In genomic region chr5:136603176-136603964, GRCm38 (mm10) we compare ENCODE assay signal across 12 mouse cellular contexts. TPM values are rescaled to one million over a fixed set of nuclear protein-coding genes. Genes with fewer than 3 reads are reported as not detected.
DNase-seq lines count a peak whose midpoint lies in the region; ATAC-seq lines count a peak whose summit lies in the region.
"Had no signal": no experiment of that assay in that cellular context is flagged by ENCODE, and none has a peak within 500 bp of the region (broad histone marks: within the 10 kb centered on the region; RNA-seq: fewer than 3 reads in every experiment).

No protein-coding gene starts in this region.

- H3K27me3 ChIP-seq in midbrain, embryonic 11.5 days (ENCODE audit: control insufficient read depth, insufficient read depth, low read length), result no peaks in the 10 kb centered on the region
- H3K27me3 ChIP-seq in midbrain, embryonic 13.5 days, result no peaks in the 10 kb centered on the region
- peaks cover 4% of the 10 kb centered on the region for H3K27me3 ChIP-seq in heart, embryonic 12.5 days (replicated peaks)
- H3K27me3 ChIP-seq: kidney, embryonic 15.5 days had no signal

- peak; percentile 69 for DNase-seq in midbrain, embryonic 11.5 days (ENCODE audit: low spot score, missing footprints)
- peak; percentile 34 to 64 for DNase-seq in frontal cortex, adult 2 months (ENCODE audit: extremely low spot score in 1 of 2, low spot score in 1 of 2)
- DNase-seq in left cerebral cortex, postnatal 14 days (ENCODE audit: low spot score in 2 of 2), result peak; percentile 67 to 68
- DNase-seq in thymus, postnatal 25 days, result peak; percentile 38
- no peak for DNase-seq in kidney, adult 11 months
- DNase-seq in natural killer cell, adult 2 months (ENCODE audit: low spot score in 2 of 2), result no peak
- DNase-seq: gastrocnemius, postnatal 10 days had no signal

- no peaks in the 10 kb centered on the region for H3K4me1 ChIP-seq in midbrain, embryonic 11.5 days (ENCODE audit: control insufficient read depth, insufficient read depth, low read length)
- H3K4me1 ChIP-seq in midbrain, embryonic 13.5 days (replicated peaks), result no peaks in the 10 kb centered on the region
- no peaks in the 10 kb centered on the region for H3K4me1 ChIP-seq in heart, embryonic 12.5 days (replicated peaks)
- H3K4me1 ChIP-seq: limb, embryonic 15.5 days had no signal

- no peak for ATAC-seq in midbrain, embryonic 11.5 days (ENCODE audit: low FRiP score)
- ATAC-seq in midbrain, embryonic 13.5 days, result no peak
- ATAC-seq in heart, embryonic 12.5 days (ENCODE audit: insufficient number of reproducible peaks, low FRiP score), result no peak

- WGBS in midbrain, embryonic 11.5 days, result 81% methylated on average over 13 of the region's 13 CpGs
- 78% methylated on average over 13 of the region's 13 CpGs for WGBS in midbrain, embryonic 13.5 days
- 74% methylated on average over 13 of the region's 13 CpGs for WGBS in heart, embryonic 12.5 days

- no peak overlapping the region for H3K4me2 ChIP-seq in midbrain, embryonic 11.5 days
- no peak overlapping the region for H3K4me2 ChIP-seq in midbrain, embryonic 13.5 days (replicated peaks)
- H3K4me2 ChIP-seq in heart, embryonic 12.5 days, result no peak overlapping the region
- H3K4me2 ChIP-seq: kidney, embryonic 15.5 days; limb, embryonic 15.5 days had no signal

- no peak overlapping the region for H3K9ac ChIP-seq in midbrain, embryonic 11.5 days (ENCODE audit: low read length)
- H3K9ac ChIP-seq in midbrain, embryonic 13.5 days (replicated peaks), result no peak overlapping the region
- H3K9ac ChIP-seq in heart, embryonic 12.5 days, result no peak overlapping the region
- H3K9ac ChIP-seq: kidney, embryonic 15.5 days; limb, embryonic 15.5 days had no signal

- no peak overlapping the region for H3K4me3 ChIP-seq in midbrain, embryonic 11.5 days (ENCODE audit: low read depth, low read length)
- H3K4me3 ChIP-seq in midbrain, embryonic 13.5 days (replicated peaks), result no peak overlapping the region
- H3K4me3 ChIP-seq in heart, embryonic 12.5 days, result no peak overlapping the region
- H3K4me3 ChIP-seq: hindbrain, embryonic 10.5 days; kidney, embryonic 15.5 days; limb, embryonic 15.5 days had no signal

- no peaks in the 10 kb centered on the region for H3K36me3 ChIP-seq in midbrain, embryonic 11.5 days (ENCODE audit: control insufficient read depth, insufficient read depth, low read length)
- H3K36me3 ChIP-seq in midbrain, embryonic 13.5 days, result no peaks in the 10 kb centered on the region
- H3K36me3 ChIP-seq in heart, embryonic 12.5 days, result no peaks in the 10 kb centered on the region
- H3K36me3 ChIP-seq: hindbrain, embryonic 10.5 days; kidney, embryonic 15.5 days; limb, embryonic 15.5 days had no signal

- H3K9me3 ChIP-seq in midbrain, embryonic 11.5 days (ENCODE audit: control insufficient read depth, low read length), result no peaks in the 10 kb centered on the region
- no peaks in the 10 kb centered on the region for H3K9me3 ChIP-seq in midbrain, embryonic 13.5 days
- no peaks in the 10 kb centered on the region for H3K9me3 ChIP-seq in heart, embryonic 12.5 days (replicated peaks)
- H3K9me3 ChIP-seq: hindbrain, embryonic 10.5 days; kidney, embryonic 15.5 days; limb, embryonic 15.5 days had no signal

- intact Hi-C loops in left cerebral cortex, postnatal 14 days (cut with DNase I), result no loop called here

- H3K27ac ChIP-seq in midbrain, embryonic 11.5 days (ENCODE audit: low read depth, low read length), result no peak overlapping the region
- no peak overlapping the region for H3K27ac ChIP-seq in midbrain, embryonic 13.5 days
- no peak overlapping the region for H3K27ac ChIP-seq in heart, embryonic 12.5 days (ENCODE audit: poor library complexity, severe bottlenecking)
- H3K27ac ChIP-seq: hindbrain, embryonic 10.5 days; kidney, embryonic 15.5 days; limb, embryonic 15.5 days had no signal

RNA-seq across cellular contexts. Expression of gene Cux1, which starts 36.1 kb away (rescaled TPM):
- 117 and 130 TPM in 2 replicates for polyA plus RNA-seq in midbrain, embryonic 11.5 days (2014; fragmentation: Nextera tagmentation; extraction: Ambion mirVana)
- polyA plus RNA-seq in midbrain, embryonic 13.5 days (2015; fragmentation: Nextera tagmentation; extraction: Ambion mirVana), result 126 TPM in 2 replicates
- 65.0 and 67.9 TPM in 2 replicates for polyA plus RNA-seq in frontal cortex, adult 2 months (2012; rRNA removed)
- 100 to 1,000 TPM; 116 to 150 TPM for total RNA-seq in left cerebral cortex, postnatal 14 days (2021)
- polyA plus RNA-seq in heart, embryonic 12.5 days (2016; fragmentation: Nextera tagmentation; extraction: Ambion mirVana), result 81.0 and 85.4 TPM in 2 replicates

Comparison
In these comparisons a context has a peak if more than half of its experiments do, and no peak if none do; other contexts are left out.
1. DNase-seq: peak in midbrain, embryonic 11.5 days (single experiment), frontal cortex, adult 2 months (2 of 2), left cerebral cortex, postnatal 14 days (2 of 2) and thymus, postnatal 25 days (single experiment); none in kidney, adult 11 months (single experiment) and natural killer cell, adult 2 months (0 of 2).